Mouse (Mus musculus): ENCODE measurements at regions not wholly inside any gene's neighbourhood (a gene's known extent, or its start where the extent isn't known, plus 50 kb on each side); places are given as distances from the start of the nearest gene placed in this dataset.

GRCm38 (mm10) chr2:148107607-148108115, 60.9 kb upstream of the Foxa2 start:
- DNase-seq, result no peak

- DNase-seq, result no peak
Observed at GRCm38 (mm10) chr2:148110149-148110548, 63.4 kb upstream of the Foxa2 start.

- DNase-seq, result no peak
Observed at GRCm38 (mm10) chr2:148111889-148112288, 65.1 kb upstream of the Foxa2 start.

- DNase-seq, result no peak
Observed at GRCm38 (mm10) chr2:148113184-148113583, 66.4 kb upstream of the Foxa2 start.

GRCm38 (mm10) chr2:148114600-148114999, 67.8 kb upstream of the Foxa2 start:
- no peak for DNase-seq

- no peak for DNase-seq
Observed at GRCm38 (mm10) chr2:148116033-148116790, 69.4 kb upstream of the Foxa2 start.

GRCm38 (mm10) chr2:148117420-148117819, 70.7 kb upstream of the Foxa2 start:
- DNase-seq, result no peak

GRCm38 (mm10) chr2:148121885-148122876, 75.4 kb upstream of the Foxa2 start:
- DNase-seq, result peak; percentile 34

- DNase-seq, result no peak
Observed at GRCm38 (mm10) chr2:148123780-148124179, 77.0 kb upstream of the Foxa2 start.

GRCm38 (mm10) chr2:148133811-148134210, 87.0 kb upstream of the Foxa2 start:
- no peak for DNase-seq

- DNase-seq, result no peak
Observed at GRCm38 (mm10) chr2:148141936-148142335, 95.2 kb upstream of the Foxa2 start.

GRCm38 (mm10) chr2:148144816-148145215, 98.0 kb upstream of the Foxa2 start:
- no peak for DNase-seq

GRCm38 (mm10) chr2:148148272-148148671, 101.5 kb upstream of the Foxa2 start:
- no peak for DNase-seq

GRCm38 (mm10) chr2:148149426-148149825, 102.7 kb upstream of the Foxa2 start:
- DNase-seq, result no peak

GRCm38 (mm10) chr2:148153513-148154271, 106.9 kb upstream of the Foxa2 start:
- no peak for DNase-seq

- peak; percentile 22 for DNase-seq
Observed at GRCm38 (mm10) chr2:148156122-148156521, 109.4 kb upstream of the Foxa2 start.

GRCm38 (mm10) chr2:148159028-148159600, 112.3 kb upstream of the Foxa2 start:
- DNase-seq, result no peak

- no peak for DNase-seq
Observed at GRCm38 (mm10) chr2:148160997-148161396, 114.2 kb upstream of the Foxa2 start.

GRCm38 (mm10) chr2:148161966-148162365, 115.2 kb upstream of the Foxa2 start:
- no peak for DNase-seq

- no peak for DNase-seq
Observed at GRCm38 (mm10) chr2:148162562-148162961, 115.8 kb upstream of the Foxa2 start.

GRCm38 (mm10) chr2:148171113-148171512, 124.3 kb upstream of the Foxa2 start:
- DNase-seq, result no peak

- no peak for DNase-seq
Observed at GRCm38 (mm10) chr2:148171699-148172098, 124.9 kb upstream of the Foxa2 start.
